Mouse (Mus musculus) forebrain, embryonic 13.5 days (tissue): ENCODE data around the gene Ipo7. TPM values are rescaled to one million over a fixed set of nuclear protein-coding genes. Genes with fewer than 3 reads are reported as not detected.
"Not testable (repeated sequence)": the region's sequence is repeated elsewhere in the genome, so short reads cannot be mapped to it uniquely, and the experiment has no call there.

Experiments
- ATAC-seq: fragments of 200-750 bp; cut with Nextera tagmentation; 2 replicates; pipeline ENCODE4 v1.8.0; 2017
- H3K27ac ChIP-seq: fragments of 300-500 bp; sonication (generic); 2 replicates; pipeline ENCODE4 v1.5.1; 2015; ENCODE audit warnings: inconsistent platforms, mild to moderate bottlenecking, moderate library complexity
- H3K27me3 ChIP-seq: fragments of 300-500 bp; sonication (generic); 2 replicates; pipeline ENCODE4 v1.6.1; 2015; ENCODE audit warnings: mild to moderate bottlenecking, inconsistent platforms
- H3K36me3 ChIP-seq: fragments of 300-500 bp; sonication (generic); 2 replicates; pipeline ENCODE4 v1.6.1; 2015; ENCODE audit warnings: mild to moderate bottlenecking, inconsistent platforms; ENCODE audit not compliant: poor library complexity, severe bottlenecking
- H3K4me1 ChIP-seq: fragments of 300-500 bp; sonication (generic); 2 replicates; pipeline ENCODE4 v1.6.1; 2015; ENCODE audit warnings: inconsistent platforms
- H3K4me2 ChIP-seq: fragments of 300-500 bp; sonication (generic); 2 replicates; pipeline ENCODE4 v1.6.1; 2015; ENCODE audit warnings: inconsistent platforms, mild to moderate bottlenecking, moderate library complexity
- H3K4me3 ChIP-seq: fragments of 300-500 bp; sonication (generic); 2 replicates; pipeline ENCODE4 v1.5.1; 2015; ENCODE audit warnings: mild to moderate bottlenecking, inconsistent platforms
- H3K9ac ChIP-seq: fragments of 300-500 bp; sonication (generic); 2 replicates; pipeline ENCODE4 v1.6.1; 2015; ENCODE audit warnings: mild to moderate bottlenecking, inconsistent platforms
- H3K9me3 ChIP-seq: fragments of 300-500 bp; sonication (generic); replicated peaks from 2 replicates; pipeline ENCODE4 v1.6.1; 2016; ENCODE audit warnings: inconsistent platforms
- WGBS: fragments of 180-500 bp; shearing (Covaris S2); methylation state at CpG from one replicate; pipeline ENCODE4 v1.1.7; 2015; 5-methylcytosine and 5-hydroxymethylcytosine counted together
- polyA plus RNA-seq: library from polyadenylated mRNA; unstranded; fragments of >200 nt; fragmentation: Nextera tagmentation; extraction: Ambion mirVana; gene quantifications from 2 replicates; pipeline ENCODE4 v1.2.1, GENCODE M21; 2015

The Ipo7 gene
- polyA plus RNA-seq, 1 experiment from 2014 or later = 45.8 TPM

DNA sequence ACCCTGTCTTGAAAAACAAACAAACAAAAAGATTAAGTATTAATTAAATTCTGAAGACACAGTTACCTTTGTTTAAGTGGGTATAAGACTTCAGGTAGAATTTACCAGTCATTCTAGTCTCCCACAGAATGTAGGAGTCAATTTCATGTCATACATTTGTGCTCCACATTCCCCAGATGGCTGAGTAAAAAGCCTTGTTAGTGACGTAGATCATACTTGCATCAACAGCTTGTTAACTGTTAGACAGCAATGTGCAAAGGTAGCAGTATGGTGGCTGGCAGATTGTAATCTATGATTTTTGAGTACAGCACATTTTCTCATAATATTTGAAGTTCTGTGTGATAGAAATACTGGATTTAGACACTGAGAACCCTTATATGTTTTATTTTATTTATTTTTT, 10.8 kb downstream of the Ipo7 start:
- 68% methylated on average over 1 of the region's 1 CpGs for WGBS
- no peaks in the 10 kb centered on the region for H3K27me3 ChIP-seq
- H3K36me3 ChIP-seq = peaks cover 42% of the 10 kb centered on the region
- no peak overlapping the region for H3K27ac ChIP-seq
- no peaks in the 10 kb centered on the region for H3K4me1 ChIP-seq
- H3K9ac ChIP-seq = no peak overlapping the region
- H3K4me2 ChIP-seq = no peak overlapping the region
- no peak for ATAC-seq
- no peak overlapping the region for H3K4me3 ChIP-seq
- H3K9me3 ChIP-seq = 0 out of 2 replicates have a peak, but pooled peaks cover 5% of the 10 kb centered on the region

- Histone ChIP-seq H3K9ac (no peak overlapping the region), H3K9me3 (no peaks in the 10 kb centered on the region), H3K4me2 (no peak overlapping the region), H3K4me3 (no peak overlapping the region), H3K27ac (no peak overlapping the region), H3K36me3 (peaks cover 52% of the 10 kb centered on the region), H3K4me1 (no peaks in the 10 kb centered on the region), H3K27me3 (no peaks in the 10 kb centered on the region)
- 87% methylated on average over 3 of the region's 3 CpGs for WGBS
- no peak for ATAC-seq
These were observed 12.3 kb downstream of the Ipo7 start for GRCm38 (mm10) chr7:110030342-110030741.

- H3K9me3 ChIP-seq, H3K4me3 ChIP-seq, H3K9ac ChIP-seq, H3K27me3 ChIP-seq, H3K27ac ChIP-seq, H3K4me2 ChIP-seq, ATAC-seq: not testable (repeated sequence)
- WGBS = 98% methylated on average over 2 of the region's 2 CpGs
- H3K4me1 ChIP-seq = peaks cover 16% of the 10 kb centered on the region
- peaks cover 39% of the 10 kb centered on the region for H3K36me3 ChIP-seq
These were observed 39.6 kb downstream of the Ipo7 start for GRCm38 (mm10) chr7:110057723-110058122.

- no peak overlapping the region for H3K9ac ChIP-seq
- peak overlapping the region; percentile 4; the same call in 1 of the 2 replicates for H3K27ac ChIP-seq
- peaks cover 25% of the 10 kb centered on the region for H3K4me1 ChIP-seq
- H3K27me3 ChIP-seq = no peaks in the 10 kb centered on the region
- H3K4me3 ChIP-seq = no peak overlapping the region
- WGBS = 83% methylated on average over 12 of the region's 12 CpGs
- peaks cover 30% of the 10 kb centered on the region for H3K36me3 ChIP-seq
- no peak for ATAC-seq
- no peaks in the 10 kb centered on the region for H3K9me3 ChIP-seq
- no peak overlapping the region; the same call in 1 of the 2 replicates for H3K4me2 ChIP-seq
These were observed 41.2 kb downstream of the Ipo7 start for GRCm38 (mm10) chr7:110059092-110059785.

DNA sequence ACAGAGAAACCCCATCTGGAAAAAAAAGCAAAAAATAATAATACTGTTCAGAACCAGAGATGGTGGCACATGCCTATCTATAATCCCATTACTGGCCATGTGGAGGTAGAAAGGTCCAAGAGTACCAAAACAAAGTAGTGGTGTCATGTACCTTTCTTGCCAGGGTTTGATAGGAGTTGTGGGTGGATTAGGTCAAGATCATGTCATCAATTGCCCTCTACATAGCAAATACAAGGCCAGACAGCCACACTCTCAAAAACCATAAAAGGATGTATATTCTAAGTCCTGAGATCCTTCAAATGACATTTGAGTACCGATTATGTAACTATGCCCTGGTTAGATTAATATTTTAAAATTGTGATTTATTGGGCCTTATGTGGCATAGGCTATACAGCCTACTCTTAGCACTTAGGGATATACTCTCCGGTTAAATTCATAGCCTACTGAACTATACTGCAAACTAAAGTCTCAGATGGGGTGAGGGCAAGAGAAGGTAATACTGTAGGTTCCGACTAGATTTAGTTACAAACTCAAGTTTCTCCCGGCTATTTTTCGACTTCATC, 42.1 kb downstream of the Ipo7 start:
- Histone ChIP-seq H3K9me3 (no peaks in the 10 kb centered on the region), H3K27ac (peak overlapping the region; percentile 99), H3K4me1 (peaks cover 25% of the 10 kb centered on the region), H3K36me3 (peaks cover 20% of the 10 kb centered on the region), H3K27me3 (no peaks in the 10 kb centered on the region), H3K9ac (peak overlapping the region; percentile 99), H3K4me2 (peak overlapping the region; percentile 75), H3K4me3 (peak overlapping the region; percentile 91)
- WGBS = 23% methylated on average over 5 of the region's 5 CpGs
- ATAC-seq = no peak

DNA sequence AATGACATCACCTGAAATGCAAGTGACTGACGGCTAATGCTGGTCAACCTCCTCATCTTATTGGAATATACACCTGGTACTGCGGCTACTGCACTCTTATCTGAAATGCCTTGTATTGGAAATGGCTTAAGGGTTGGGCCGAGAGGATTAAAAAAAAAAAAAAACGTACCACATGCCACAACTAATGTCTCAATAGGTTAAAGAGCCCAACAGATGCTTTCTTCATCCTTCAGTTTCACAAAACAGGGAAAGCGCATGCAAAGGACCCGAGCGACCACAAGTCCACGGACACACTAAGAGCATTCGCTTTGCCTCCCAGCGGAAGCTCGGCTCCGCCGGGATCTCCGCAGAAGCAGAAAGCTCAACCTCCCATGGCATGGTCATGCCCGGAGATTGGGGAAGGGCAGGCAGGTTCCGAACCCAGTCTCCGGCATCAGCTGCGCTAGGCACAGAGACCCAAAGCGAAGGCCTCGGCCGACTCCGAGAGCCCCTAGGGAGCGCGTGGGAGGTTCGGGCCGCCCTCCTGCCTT, 42.7 kb downstream of the Ipo7 start:
- Histone ChIP-seq H3K4me2 (peak overlapping the region; percentile 75), H3K4me1 (peaks cover 25% of the 10 kb centered on the region), H3K36me3 (peaks cover 17% of the 10 kb centered on the region), H3K9me3 (no peaks in the 10 kb centered on the region), H3K27me3 (no peaks in the 10 kb centered on the region), H3K4me3 (peak overlapping the region; percentile 91), H3K27ac (peak overlapping the region; percentile 99), H3K9ac (peak overlapping the region; percentile 99)
- peak; percentile 24; the same call in 1 of the 2 replicates for ATAC-seq
- under 1% methylated on average over 26 of the region's 26 CpGs for WGBS

DNA sequence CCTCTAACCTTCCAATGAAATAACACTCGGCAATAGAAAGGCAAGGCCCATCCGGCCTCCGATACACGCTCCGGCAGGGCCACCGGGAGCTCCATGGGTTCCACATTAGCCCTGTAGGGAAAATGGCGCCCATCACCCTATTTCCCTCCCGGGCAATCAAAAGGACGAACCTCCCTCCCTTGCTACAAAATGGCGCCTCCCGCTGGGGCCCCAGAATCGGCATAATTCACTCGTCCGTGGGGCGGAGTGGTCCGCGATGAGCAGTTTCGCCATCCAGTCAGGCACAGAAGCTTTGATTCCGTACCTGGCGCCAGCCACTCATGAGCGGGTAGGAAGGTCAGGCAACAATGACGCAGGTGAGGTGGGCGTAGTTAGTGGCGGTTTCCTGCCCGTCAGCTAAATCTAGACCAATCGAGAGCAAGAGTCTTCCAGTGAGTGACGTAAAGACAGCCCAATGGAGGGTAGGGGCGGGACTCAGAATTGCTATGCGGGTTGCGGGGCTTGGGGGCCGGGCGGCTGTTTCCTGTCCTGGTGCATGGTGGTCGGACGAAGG, 43.2 kb downstream of the Ipo7 start, which contains the start of gene Zfp143:
TSS of gene Zfp143 (plus strand) at position 19 of the 553 bp plus-strand sequence.
- under 1% methylated on average over 34 of the region's 34 CpGs for WGBS
- peak within 1 kb of the TSS; percentile 99 for H3K9ac ChIP-seq
- peak within 1 kb of the TSS; percentile 91 for H3K4me3 ChIP-seq
- peak; percentile 99 for ATAC-seq
- H3K27ac ChIP-seq = peak within 1 kb of the TSS; percentile 100
- H3K4me1 ChIP-seq = peaks cover 25% of the 10 kb centered on the region
- no peaks in the 10 kb centered on the region for H3K9me3 ChIP-seq
- H3K27me3 ChIP-seq = no peaks in the 10 kb centered on the region
- peaks cover 13% of the 10 kb centered on the region for H3K36me3 ChIP-seq
- H3K4me2 ChIP-seq = peak within 1 kb of the TSS; percentile 75

GRCm38 (mm10) chr7:110061752-110062273, 43.7 kb downstream of the Ipo7 start:
- ATAC-seq = peak; percentile 75
- under 1% methylated on average over 47 of the region's 48 CpGs for WGBS
- H3K27me3 ChIP-seq = no peaks in the 10 kb centered on the region

GRCm38 (mm10) chr7:110063731-110064130, 45.7 kb downstream of the Ipo7 start:
- no peaks in the 10 kb centered on the region for H3K9me3 ChIP-seq
- H3K9ac ChIP-seq = no peak overlapping the region
- H3K27me3 ChIP-seq = no peaks in the 10 kb centered on the region
- H3K27ac ChIP-seq = no peak overlapping the region
- H3K4me1 ChIP-seq = peaks cover 25% of the 10 kb centered on the region
- 96% methylated on average over 9 of the region's 9 CpGs for WGBS
- peaks cover 24% of the 10 kb centered on the region for H3K36me3 ChIP-seq
- no peak for ATAC-seq
- no peak overlapping the region for H3K4me3 ChIP-seq
- H3K4me2 ChIP-seq = no peak overlapping the region

More at GRCm38 (mm10) chr7:110061752-110062273, 43.7 kb downstream of the Ipo7 start:
- Histone ChIP-seq H3K36me3 (peaks cover 13% of the 10 kb centered on the region), H3K9ac (peak overlapping the region; percentile 96), H3K9me3 (no peaks in the 10 kb centered on the region), H3K4me3 (peak overlapping the region; percentile 67), H3K4me2 (peak overlapping the region; percentile 65), H3K4me1 (peaks cover 25% of the 10 kb centered on the region), H3K27ac (peak overlapping the region; percentile 100)

DNA sequence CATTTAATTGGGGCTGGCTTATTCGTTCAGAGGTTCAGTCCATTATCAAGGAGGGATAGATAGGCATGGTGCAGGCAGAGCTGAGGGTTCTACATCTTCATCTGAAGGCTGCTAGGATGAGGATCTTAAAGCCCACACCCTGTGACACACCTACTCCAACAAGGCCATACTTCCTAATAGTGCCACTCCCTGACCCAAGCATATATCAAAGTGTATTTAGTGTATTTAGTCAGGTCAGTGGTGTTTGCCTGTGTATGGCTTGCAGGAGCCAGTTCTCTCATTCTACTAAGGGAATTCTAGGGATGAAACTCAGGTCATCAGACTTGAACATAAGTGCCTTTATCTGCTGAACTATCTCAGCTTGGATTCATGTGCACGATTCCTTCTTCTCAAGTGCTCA, 51.0 kb downstream of the Ipo7 start:
- H3K4me3 ChIP-seq = no peak overlapping the region
- 87% methylated on average over 2 of the region's 2 CpGs for WGBS
- no peak for ATAC-seq
- H3K4me1 ChIP-seq = no peaks in the 10 kb centered on the region
- H3K27ac ChIP-seq = no peak overlapping the region
- H3K9me3 ChIP-seq = no peaks in the 10 kb centered on the region
- no peak overlapping the region for H3K4me2 ChIP-seq
- peaks cover 68% of the 10 kb centered on the region for H3K36me3 ChIP-seq
- H3K27me3 ChIP-seq = no peaks in the 10 kb centered on the region
- H3K9ac ChIP-seq = no peak overlapping the region

GRCm38 (mm10) chr7:110078168-110078567, 60.1 kb downstream of the Ipo7 start:
- no peak overlapping the region for H3K27ac ChIP-seq
- H3K27me3 ChIP-seq = no peaks in the 10 kb centered on the region
- H3K9ac ChIP-seq = no peak overlapping the region
- peaks cover 93% of the 10 kb centered on the region for H3K36me3 ChIP-seq
- WGBS = 91% methylated on average over 5 of the region's 5 CpGs
- H3K4me1 ChIP-seq = no peaks in the 10 kb centered on the region
- no peak overlapping the region for H3K4me3 ChIP-seq
- ATAC-seq = no peak
- H3K4me2 ChIP-seq = no peak overlapping the region
- no peaks in the 10 kb centered on the region for H3K9me3 ChIP-seq
